Mouse (Mus musculus): ENCODE measurements around the gene Svopl.

The Svopl gene

GRCm38 (mm10) chr6:38046838-38047237 is at the start of gene Svopl:
TSS of gene Svopl (minus strand) at chr6:38046996.
- DNase-seq (ENCODE audit: low spot score in 2 of 2) = no peak

- no peak for DNase-seq (ENCODE audit: low spot score in 2 of 2)
These were observed 47.9 kb upstream of the Svopl start for GRCm38 (mm10) chr6:38094701-38095100.

- DNase-seq (ENCODE audit: low spot score in 2 of 2) = no peak
These were observed 45.7 kb upstream of the Svopl start for GRCm38 (mm10) chr6:38092539-38092938.

GRCm38 (mm10) chr6:38087242-38088026 is 40.6 kb upstream of the Svopl start:
- no peak for DNase-seq (ENCODE audit: low spot score in 2 of 2)

GRCm38 (mm10) chr6:38083204-38083603 is 36.4 kb upstream of the Svopl start:
- no peak for DNase-seq (ENCODE audit: low spot score in 2 of 2)

- no peak for DNase-seq (ENCODE audit: low spot score in 2 of 2)
These were observed 35.0 kb upstream of the Svopl start for GRCm38 (mm10) chr6:38081727-38082341.

GRCm38 (mm10) chr6:38080364-38080763 is 33.6 kb upstream of the Svopl start:
- DNase-seq (ENCODE audit: low spot score in 2 of 2) = no peak

- DNase-seq (ENCODE audit: low spot score in 2 of 2) = no peak
These were observed 26.8 kb upstream of the Svopl start for GRCm38 (mm10) chr6:38073592-38073991.

- DNase-seq (ENCODE audit: low spot score in 2 of 2) = no peak
These were observed 25.5 kb upstream of the Svopl start for GRCm38 (mm10) chr6:38072137-38072796.

GRCm38 (mm10) chr6:38071256-38071655 is 24.5 kb upstream of the Svopl start:
- no peak for DNase-seq (ENCODE audit: low spot score in 2 of 2)

GRCm38 (mm10) chr6:38066215-38066614 is 19.4 kb upstream of the Svopl start:
- peak in 1 of 2 experiments; percentile 33 for DNase-seq (ENCODE audit: low spot score in 2 of 2)

GRCm38 (mm10) chr6:38065501-38066122 is 18.8 kb upstream of the Svopl start:
- DNase-seq (ENCODE audit: low spot score in 2 of 2) = no peak

GRCm38 (mm10) chr6:38065122-38065500 is 18.3 kb upstream of the Svopl start:
- DNase-seq (ENCODE audit: low spot score in 2 of 2) = no peak

- DNase-seq (ENCODE audit: low spot score in 2 of 2) = no peak
These were observed 17.8 kb upstream of the Svopl start for GRCm38 (mm10) chr6:38064621-38065020.

- DNase-seq (ENCODE audit: low spot score in 2 of 2) = no peak
These were observed 12.0 kb upstream of the Svopl start for GRCm38 (mm10) chr6:38058805-38059204.

- no peak for DNase-seq (ENCODE audit: low spot score in 2 of 2)
These were observed 8.9 kb upstream of the Svopl start for GRCm38 (mm10) chr6:38055471-38056330.

GRCm38 (mm10) chr6:38049601-38050000 is 2.8 kb upstream of the Svopl start:
- DNase-seq (ENCODE audit: low spot score in 2 of 2) = no peak

GRCm38 (mm10) chr6:38048800-38049561 is 2.2 kb upstream of the Svopl start:
- DNase-seq (ENCODE audit: low spot score in 2 of 2) = no peak

GRCm38 (mm10) chr6:38048003-38048402 is 1.2 kb upstream of the Svopl start:
- DNase-seq (ENCODE audit: low spot score in 2 of 2) = no peak

- DNase-seq (ENCODE audit: low spot score in 2 of 2) = no peak
These were observed 13.8 kb downstream of the Svopl start for GRCm38 (mm10) chr6:38032801-38033566.

Data from spleen, postnatal 4 days (tissue).